Mouse (Mus musculus) ovary, postnatal 10 days (tissue): ENCODE measurements at regions not wholly inside any gene's neighbourhood (a gene's known extent, or its start where the extent isn't known, plus 50 kb on each side); places are given as distances from the start of the nearest gene placed in this dataset.

Source experiments
- DNase-seq: peaks from one replicate; pipeline ENCODE4 v3.0.0; 2022; ENCODE audit warnings: low spot score

GRCm38 (mm10) chr5:24237201-24237600 is 72.4 kb downstream of the Nupl2 start:
- no peak for DNase-seq

- no peak for DNase-seq
Observed at GRCm38 (mm10) chr5:24239006-24239405, 74.2 kb downstream of the Nupl2 start.

- no peak for DNase-seq
Observed at GRCm38 (mm10) chr5:24244211-24244610, 79.4 kb downstream of the Nupl2 start.

- no peak for DNase-seq
Observed at GRCm38 (mm10) chr5:24255421-24255820, 90.7 kb downstream of the Nupl2 start.

- peak; percentile 18 for DNase-seq
Observed at GRCm38 (mm10) chr5:24261098-24261497, 90.3 kb downstream of the Kcnh2 start.

GRCm38 (mm10) chr5:24262146-24262545 is 89.3 kb downstream of the Kcnh2 start:
- no peak for DNase-seq

- DNase-seq, result no peak
Observed at GRCm38 (mm10) chr5:24264151-24264550, 87.3 kb downstream of the Kcnh2 start.

GRCm38 (mm10) chr5:24265431-24265830 is 86.0 kb downstream of the Kcnh2 start:
- DNase-seq, result no peak

- peak; percentile 38 for DNase-seq
Observed at GRCm38 (mm10) chr5:24266344-24267295, 84.8 kb downstream of the Kcnh2 start.
